22 mouse cellular contexts compared by ENCODE assay signal in the genomic region with DNA sequence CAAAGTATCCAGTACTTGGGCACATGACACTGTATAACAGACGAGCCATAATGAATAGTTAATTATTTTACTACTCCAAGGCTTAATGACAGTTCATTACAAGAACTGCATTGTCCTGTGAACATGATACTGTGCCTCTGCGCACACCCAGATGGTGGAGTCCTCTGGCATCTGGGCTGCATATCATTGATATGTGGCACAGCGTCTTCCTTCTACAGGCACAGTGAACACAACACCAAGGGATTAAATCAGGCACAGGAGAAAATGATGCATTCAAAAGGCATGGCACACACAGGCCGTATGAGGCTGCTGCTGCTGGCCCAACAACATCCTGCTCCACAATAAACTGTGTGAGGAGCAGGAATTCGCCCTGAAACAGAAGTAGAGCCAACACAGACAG.
A peak's percentile ranks its signal among the peaks of the same experiment; 100 is the strongest.
DNase-seq lines count a peak whose midpoint lies in the region; ATAC-seq and TF ChIP-seq lines count a peak whose summit lies in the region.
"Had no signal": no experiment of that assay in that cellular context is flagged by ENCODE, and none has a peak within 500 bp of the region (broad histone marks: within the 10 kb centered on the region; RNA-seq: fewer than 3 reads in every experiment).

No protein-coding gene starts in this region.

- no peak for DNase-seq in midbrain, embryonic 10.5 days (ENCODE audit: low spot score)
- DNase-seq in midbrain, postnatal 0 days (ENCODE audit: low spot score), result no peak
- DNase-seq in left cerebral cortex, postnatal 36 days (ENCODE audit: low spot score in 2 of 2), result no peak
- no peak for DNase-seq in right cerebral cortex, adult 2 months (ENCODE audit: low spot score in 2 of 2)
- DNase-seq: adrenal gland, postnatal 25 days; B cell, adult 2 months; cerebellum, adult 9-10 months; gastrocnemius, postnatal 25 days; heart, adult 2 months; kidney, adult 18-20 months; layer of hippocampus, postnatal 36 days; left cerebral cortex, postnatal 4 days; liver; right cerebral cortex, postnatal 4 days had no signal

- intact Hi-C loops in left cerebral cortex, postnatal 36 days (cut with DNase I), result loop anchor here (2.0 to 5.0 kb wide), 2 partner anchors 77 to 423 kb away; a partner anchor contains a TSS

- no peak overlapping the region for H3K9ac ChIP-seq in midbrain, postnatal 0 days (replicated peaks; ENCODE audit: low read length, poor library complexity, severe bottlenecking)
- no peak overlapping the region for H3K9ac ChIP-seq in forebrain, embryonic 13.5 days
- no peak overlapping the region for H3K9ac ChIP-seq in hindbrain, embryonic 15.5 days
- H3K9ac ChIP-seq in neural tube, embryonic 13.5 days, result no peak overlapping the region
- no peak overlapping the region for H3K9ac ChIP-seq in heart, embryonic 11.5 days (ENCODE audit: low read depth, low read length)
- H3K9ac ChIP-seq: embryonic facial prominence, embryonic 12.5 days had no signal

- TF ChIP-seq CTCF in midbrain, postnatal 0 days (IDR thresholded peaks at IDR 0.05), result no peak

- H3K4me2 ChIP-seq in midbrain, postnatal 0 days (ENCODE audit: low read depth, low read length, poor library complexity, severe bottlenecking), result no peak overlapping the region
- H3K4me2 ChIP-seq in forebrain, embryonic 13.5 days, result no peak overlapping the region
- no peak overlapping the region for H3K4me2 ChIP-seq in hindbrain, embryonic 15.5 days
- H3K4me2 ChIP-seq in neural tube, embryonic 13.5 days, result no peak overlapping the region
- no peak overlapping the region for H3K4me2 ChIP-seq in heart, embryonic 11.5 days
- H3K4me2 ChIP-seq: embryonic facial prominence, embryonic 12.5 days had no signal

- no peaks in the 10 kb centered on the region for H3K9me3 ChIP-seq in midbrain, embryonic 10.5 days (replicated peaks)
- H3K9me3 ChIP-seq in midbrain, postnatal 0 days (ENCODE audit: low read length), result no peaks in the 10 kb centered on the region
- no peaks in the 10 kb centered on the region for H3K9me3 ChIP-seq in forebrain, embryonic 13.5 days (replicated peaks)
- no peaks in the 10 kb centered on the region for H3K9me3 ChIP-seq in hindbrain, embryonic 15.5 days
- no peaks in the 10 kb centered on the region for H3K9me3 ChIP-seq in neural tube, embryonic 13.5 days
- H3K9me3 ChIP-seq in heart, embryonic 11.5 days (replicated peaks; ENCODE audit: control insufficient read depth, low read length), result no peaks in the 10 kb centered on the region
- H3K9me3 ChIP-seq: embryonic facial prominence, embryonic 12.5 days had no signal

- ATAC-seq in midbrain, postnatal 0 days (ENCODE audit: low FRiP score), result no peak
- ATAC-seq in forebrain, embryonic 13.5 days, result peak; percentile 42
- peak; percentile 2; the same call in 1 of the 2 replicates for ATAC-seq in hindbrain, embryonic 15.5 days (ENCODE audit: low FRiP score, low read depth)
- peak; percentile 30; the same call in 1 of the 2 replicates for ATAC-seq in neural tube, embryonic 13.5 days (ENCODE audit: low read depth)
- ATAC-seq in heart, embryonic 11.5 days (replicated peaks; ENCODE audit: insufficient number of reproducible peaks, low FRiP score, low TSS enrichment), result no peak
- ATAC-seq: lung, postnatal 0 days had no signal

- peaks cover 7% of the 10 kb centered on the region; the same call in 1 of the 2 replicates for H3K36me3 ChIP-seq in midbrain, embryonic 10.5 days
- no peaks in the 10 kb centered on the region for H3K36me3 ChIP-seq in midbrain, postnatal 0 days (ENCODE audit: insufficient read depth, low read length)
- H3K36me3 ChIP-seq in forebrain, embryonic 13.5 days (ENCODE audit: poor library complexity, severe bottlenecking), result no peaks in the 10 kb centered on the region
- H3K36me3 ChIP-seq in hindbrain, embryonic 15.5 days, result no peaks in the 10 kb centered on the region
- no peaks in the 10 kb centered on the region for H3K36me3 ChIP-seq in neural tube, embryonic 13.5 days
- H3K36me3 ChIP-seq in heart, embryonic 11.5 days (ENCODE audit: control insufficient read depth, insufficient read depth, low read length), result no peaks in the 10 kb centered on the region
- H3K36me3 ChIP-seq: embryonic facial prominence, embryonic 12.5 days had no signal

- no peaks in the 10 kb centered on the region for H3K27me3 ChIP-seq in midbrain, embryonic 10.5 days (ENCODE audit: low read depth, poor library complexity, severe bottlenecking)
- no peaks in the 10 kb centered on the region for H3K27me3 ChIP-seq in midbrain, postnatal 0 days (ENCODE audit: insufficient read depth, low read length)
- no peaks in the 10 kb centered on the region for H3K27me3 ChIP-seq in forebrain, embryonic 13.5 days
- H3K27me3 ChIP-seq in hindbrain, embryonic 15.5 days, result no peaks in the 10 kb centered on the region
- no peaks in the 10 kb centered on the region for H3K27me3 ChIP-seq in neural tube, embryonic 13.5 days
- H3K27me3 ChIP-seq in heart, embryonic 11.5 days (ENCODE audit: control insufficient read depth, insufficient read depth, low read length), result no peaks in the 10 kb centered on the region
- H3K27me3 ChIP-seq: embryonic facial prominence, embryonic 12.5 days had no signal

- no peak overlapping the region for H3K4me3 ChIP-seq in midbrain, embryonic 10.5 days
- no peak overlapping the region for H3K4me3 ChIP-seq in midbrain, postnatal 0 days (ENCODE audit: low read depth, low read length)
- H3K4me3 ChIP-seq in forebrain, embryonic 13.5 days, result no peak overlapping the region
- H3K4me3 ChIP-seq in hindbrain, embryonic 15.5 days, result no peak overlapping the region
- no peak overlapping the region for H3K4me3 ChIP-seq in neural tube, embryonic 13.5 days
- no peak overlapping the region for H3K4me3 ChIP-seq in heart, embryonic 11.5 days (ENCODE audit: low read depth, low read length)
- H3K4me3 ChIP-seq: embryonic facial prominence, embryonic 12.5 days; erythroblast, embryonic 14.5 days; heart, adult 2 months had no signal

- H3K4me1 ChIP-seq in midbrain, embryonic 10.5 days, result peaks cover 13% of the 10 kb centered on the region
- H3K4me1 ChIP-seq in midbrain, postnatal 0 days (ENCODE audit: insufficient read depth, low read length), result peaks cover 12% of the 10 kb centered on the region; the same call in 1 of the 2 replicates
- peaks cover 72% of the 10 kb centered on the region for H3K4me1 ChIP-seq in forebrain, embryonic 13.5 days
- peaks cover 58% of the 10 kb centered on the region for H3K4me1 ChIP-seq in hindbrain, embryonic 15.5 days (replicated peaks)
- peaks cover 63% of the 10 kb centered on the region for H3K4me1 ChIP-seq in neural tube, embryonic 13.5 days (replicated peaks)
- peaks cover 8% of the 10 kb centered on the region for H3K4me1 ChIP-seq in heart, embryonic 11.5 days (ENCODE audit: control insufficient read depth, insufficient read depth, low read length)

- WGBS in midbrain, embryonic 10.5 days, result 83% methylated on average over 5 of the region's 5 CpGs
- 44% methylated on average over 5 of the region's 5 CpGs for WGBS in midbrain, postnatal 0 days
- 23% methylated on average over 5 of the region's 5 CpGs for WGBS in forebrain, embryonic 13.5 days
- WGBS in hindbrain, embryonic 15.5 days, result 42% methylated on average over 5 of the region's 5 CpGs
- 44% methylated on average over 5 of the region's 5 CpGs for WGBS in neural tube, embryonic 13.5 days
- 74% methylated on average over 5 of the region's 5 CpGs for WGBS in heart, embryonic 11.5 days (ENCODE audit: insufficient replicate concordance)

- peak overlapping the region; percentile 34; the same call in 1 of the 2 replicates for H3K27ac ChIP-seq in midbrain, embryonic 10.5 days (replicated peaks)
- H3K27ac ChIP-seq in midbrain, postnatal 0 days (ENCODE audit: low read depth, low read length), result no peak overlapping the region; the same call in 1 of the 2 replicates
- H3K27ac ChIP-seq in forebrain, embryonic 13.5 days, result peak overlapping the region; percentile 57
- peak overlapping the region; percentile 40 for H3K27ac ChIP-seq in hindbrain, embryonic 15.5 days (replicated peaks)
- H3K27ac ChIP-seq in neural tube, embryonic 13.5 days (replicated peaks), result peak overlapping the region; percentile 75
- H3K27ac ChIP-seq in heart, embryonic 11.5 days (ENCODE audit: low read depth, low read length), result no peak overlapping the region
- H3K27ac ChIP-seq: embryonic facial prominence, embryonic 12.5 days; heart, adult 2 months; kidney, postnatal 0 days had no signal

Comparison
In these comparisons a context has a peak if more than half of its experiments do, and no peak if none do; other contexts are left out.
1. H3K27ac ChIP-seq: peak in midbrain, embryonic 10.5 days (single experiment), forebrain, embryonic 13.5 days (single experiment), hindbrain, embryonic 15.5 days (single experiment) and neural tube, embryonic 13.5 days (single experiment); none in midbrain, postnatal 0 days (single experiment) and heart, embryonic 11.5 days (single experiment).
2. ATAC-seq: peak in forebrain, embryonic 13.5 days (single experiment), hindbrain, embryonic 15.5 days (single experiment) and neural tube, embryonic 13.5 days (single experiment); none in midbrain, postnatal 0 days (single experiment) and heart, embryonic 11.5 days (single experiment).